Mouse (Mus musculus) layer of hippocampus, postnatal 36 days (tissue): ENCODE data around the gene Cryba2. TPM values are rescaled to one million over a fixed set of nuclear protein-coding genes. Genes with fewer than 3 reads are reported as not detected.

Experiments
- DNase-seq, 2 experiments: peaks; one replicate each; pipeline ENCODE4 v3.0.0; 2022
- total RNA-seq, 2 experiments: library from RNA; stranded (reverse); gene quantifications; 2 replicates each; pipeline ENCODE4 v1.2.3; 2021

Cryba2 gene
- total RNA-seq = not detected

- no peak for DNase-seq
These were observed at the start of gene Cryba2 for GRCm38 (mm10) chr1:74893134-74893855. Gene Cryba2, minus strand, starts transcription at chr1:74893143.

- no peak for DNase-seq
These were observed 48.9 kb upstream of the Cryba2 start for GRCm38 (mm10) chr1:74941651-74942360.

DNA sequence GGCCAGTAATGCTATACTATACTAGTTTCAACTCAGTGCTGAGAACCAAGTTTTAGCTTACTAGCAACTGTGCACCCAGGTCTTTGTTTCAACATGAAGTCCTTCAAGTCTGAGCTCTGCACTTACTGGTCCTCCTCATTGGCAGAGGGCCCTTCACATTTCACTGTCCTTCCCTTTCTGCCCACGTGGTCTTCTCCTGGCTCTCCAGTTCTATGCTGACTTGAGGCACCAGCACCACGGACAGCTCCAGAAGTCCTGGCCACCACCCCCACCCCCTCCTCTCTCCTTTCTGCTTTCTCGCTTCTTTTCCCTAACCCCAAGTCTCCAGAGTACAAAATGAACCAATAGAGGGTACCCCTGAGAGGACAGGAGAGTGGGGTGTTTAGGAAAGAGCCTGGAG is 46.8 kb upstream of the Cryba2 start:
- no peak for DNase-seq

GRCm38 (mm10) chr1:74936221-74936830 is 43.4 kb upstream of the Cryba2 start:
- DNase-seq = no peak

DNA sequence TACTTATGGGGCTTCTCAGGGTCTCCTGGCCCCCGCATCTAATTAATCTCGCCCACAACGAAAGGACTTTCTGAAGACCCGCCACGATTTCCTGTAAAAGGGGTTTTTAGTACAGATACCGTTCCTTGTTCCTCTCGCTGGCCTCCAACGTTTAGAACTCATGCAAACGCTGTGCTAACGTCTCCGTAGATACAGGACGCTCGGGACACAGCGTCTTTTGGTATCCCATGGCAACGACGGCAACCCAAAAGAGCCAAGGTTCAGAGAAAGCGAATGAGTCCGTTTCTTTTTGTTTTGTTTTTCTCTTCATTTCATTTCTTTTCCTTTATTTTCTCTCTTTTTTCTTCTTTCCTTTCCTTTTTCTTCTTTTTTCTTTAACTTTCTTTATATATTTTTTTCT is 42.5 kb upstream of the Cryba2 start, which contains the start of gene Cfap65:
Cfap65 (minus strand) TSS at position 198 of the 400 bp plus-strand sequence.
- DNase-seq = peak; percentile 54 to 60

GRCm38 (mm10) chr1:74927621-74928296 is 34.8 kb upstream of the Cryba2 start:
- DNase-seq = no peak

DNA sequence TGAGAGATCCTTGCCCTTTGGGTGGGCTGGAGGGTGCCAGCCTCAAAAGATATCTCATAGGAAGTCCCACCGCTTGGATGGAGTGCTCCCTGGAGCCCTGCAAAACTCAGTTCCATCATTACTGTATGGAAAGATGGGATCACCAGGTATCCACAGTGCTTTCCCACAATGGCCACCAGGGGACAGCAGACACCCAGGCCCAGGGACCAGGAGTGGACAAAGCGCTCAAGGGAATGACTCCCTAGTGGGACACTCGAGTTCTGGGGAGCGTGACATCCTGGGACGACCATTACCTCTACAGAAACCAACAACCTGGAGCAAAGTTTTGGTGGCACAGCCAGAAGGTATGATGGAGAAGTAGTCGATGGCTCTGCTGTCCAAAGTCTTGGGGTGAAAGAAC is 33.8 kb upstream of the Cryba2 start:
- DNase-seq = peak in 1 of 2 experiments; percentile 37

GRCm38 (mm10) chr1:74924464-74924863 is 31.5 kb upstream of the Cryba2 start:
- no peak for DNase-seq

DNA sequence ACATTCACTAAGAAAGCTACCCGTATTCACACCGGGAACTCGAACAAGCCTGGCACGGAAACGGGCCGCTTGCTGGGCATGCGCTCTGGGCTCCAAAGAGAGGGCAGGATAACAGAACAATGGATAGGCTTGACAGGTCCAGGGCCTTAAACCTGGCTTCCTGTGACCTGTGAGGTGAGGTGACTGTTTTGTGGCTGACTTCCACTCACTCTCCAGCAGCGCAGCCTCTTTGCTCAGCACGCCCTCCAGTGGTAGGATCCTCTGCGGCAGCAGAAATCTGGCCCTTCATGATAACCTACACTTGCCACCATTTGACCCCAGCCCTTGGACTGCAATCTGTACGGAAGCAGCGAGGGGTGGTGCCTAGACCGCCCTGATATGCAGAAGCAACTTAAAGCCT is 22.8 kb upstream of the Cryba2 start:
- no peak for DNase-seq

GRCm38 (mm10) chr1:74902191-74902590 is 9.2 kb upstream of the Cryba2 start:
- DNase-seq = no peak

- DNase-seq = peak in 1 of 2 experiments; percentile 58
These were observed 8.7 kb upstream of the Cryba2 start for GRCm38 (mm10) chr1:74901686-74902085.

DNA sequence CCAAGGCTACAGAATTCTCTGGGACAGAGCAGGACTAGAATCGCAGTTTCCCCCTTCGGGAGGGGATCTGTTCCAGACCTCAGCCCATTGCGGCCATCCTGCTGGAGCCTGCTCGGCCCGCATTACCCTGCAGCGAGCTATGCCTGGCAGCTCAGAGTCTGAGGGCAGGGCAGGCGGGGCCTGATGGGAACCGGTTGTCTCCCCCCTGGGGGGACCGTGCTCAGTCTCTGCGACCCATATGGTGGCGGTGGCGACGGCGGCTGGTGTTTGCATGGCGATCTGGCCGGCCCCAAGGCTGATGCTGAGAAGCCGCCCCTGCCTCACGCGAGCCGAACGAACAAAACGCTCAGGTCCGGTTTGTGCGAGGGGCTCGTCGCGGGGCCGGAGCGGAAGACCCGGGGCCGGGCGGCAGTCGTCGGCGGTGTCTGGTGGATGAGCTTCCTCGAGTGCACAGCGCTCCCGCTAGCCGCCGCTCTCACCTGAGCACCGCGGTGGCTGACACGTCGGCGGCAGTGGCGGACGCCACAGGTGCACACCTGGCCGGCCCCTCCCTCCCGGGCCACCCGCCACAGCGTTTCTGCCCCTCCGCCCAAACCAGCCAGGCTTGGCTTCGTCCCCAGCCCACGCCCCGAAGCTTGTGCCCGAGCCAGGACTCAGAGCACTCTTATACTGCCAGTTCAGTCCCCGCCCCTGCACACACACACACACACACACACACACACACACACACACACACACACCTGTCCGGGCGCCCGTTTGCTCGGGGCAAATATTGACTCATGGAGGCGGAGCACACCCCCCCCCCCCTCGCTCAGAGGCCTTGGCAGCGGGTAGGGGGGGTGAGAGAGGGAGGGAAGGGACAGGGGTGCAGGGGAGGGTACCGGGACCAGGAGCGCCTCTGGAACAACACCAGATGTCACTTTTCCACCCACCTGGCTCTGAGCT is 7.7 kb upstream of the Cryba2 start:
- DNase-seq = no peak

DNA sequence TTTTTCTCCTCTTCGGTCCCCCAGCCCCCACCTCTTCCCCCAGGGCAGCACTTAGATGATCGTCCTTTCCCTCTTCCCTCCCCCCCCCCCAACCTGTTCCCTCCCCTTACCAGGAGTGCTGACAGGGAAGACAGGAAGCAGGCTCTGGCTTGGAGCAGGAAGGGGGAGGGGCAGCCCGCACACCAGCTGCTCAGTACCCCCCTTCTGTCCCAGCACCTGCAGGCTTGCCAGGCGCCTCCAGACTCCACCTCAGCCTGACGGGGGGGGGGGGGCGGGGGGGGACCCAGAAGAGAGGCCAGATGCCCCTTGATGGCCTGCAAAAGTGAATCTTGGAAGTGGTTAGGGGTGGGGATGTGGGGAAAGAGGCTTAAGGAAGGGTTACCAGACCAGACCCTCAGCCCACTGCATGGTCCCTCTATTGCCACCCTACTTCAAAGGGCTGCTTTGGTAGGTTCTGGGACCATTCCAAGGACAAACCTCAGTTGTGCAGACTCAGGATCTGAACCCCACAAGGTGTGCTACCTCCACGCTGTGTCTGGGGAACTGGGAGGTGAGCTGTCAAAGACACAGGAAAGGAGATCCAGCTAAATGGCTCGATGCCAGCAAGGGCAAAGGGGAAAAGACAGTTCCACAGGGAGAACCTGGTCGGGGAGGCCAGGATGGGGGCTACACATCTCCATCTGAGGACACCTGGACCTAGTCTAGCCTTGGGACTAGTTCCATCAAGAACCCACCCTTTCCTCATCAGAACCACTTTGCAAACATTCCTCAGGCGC is 5.9 kb upstream of the Cryba2 start:
- DNase-seq = no peak

GRCm38 (mm10) chr1:74897976-74898375 is 5.0 kb upstream of the Cryba2 start:
- DNase-seq = no peak

DNA sequence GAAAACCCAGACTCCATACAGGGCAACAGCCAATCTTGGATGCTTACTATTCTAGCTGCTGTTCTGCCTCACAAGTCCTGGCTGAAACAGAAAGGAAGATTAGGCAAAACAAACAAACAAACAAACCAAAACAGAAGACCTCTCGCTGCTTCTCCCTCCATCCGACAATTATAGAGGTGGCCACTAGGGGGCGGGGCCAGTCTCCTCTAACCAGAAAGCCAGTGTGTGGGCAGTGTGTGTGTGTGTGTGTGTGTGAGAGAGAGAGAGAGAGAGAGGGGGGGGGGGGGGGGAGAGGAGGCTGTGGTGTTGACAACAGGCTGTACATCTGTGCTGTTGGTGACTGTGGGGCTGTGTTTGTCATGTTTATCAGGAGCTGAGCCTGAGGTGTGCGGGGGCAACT is 2.0 kb upstream of the Cryba2 start:
- peak; percentile 36 to 48 for DNase-seq

GRCm38 (mm10) chr1:74892351-74893133 is 401 bp downstream of the Cryba2 start:
- no peak for DNase-seq

DNA sequence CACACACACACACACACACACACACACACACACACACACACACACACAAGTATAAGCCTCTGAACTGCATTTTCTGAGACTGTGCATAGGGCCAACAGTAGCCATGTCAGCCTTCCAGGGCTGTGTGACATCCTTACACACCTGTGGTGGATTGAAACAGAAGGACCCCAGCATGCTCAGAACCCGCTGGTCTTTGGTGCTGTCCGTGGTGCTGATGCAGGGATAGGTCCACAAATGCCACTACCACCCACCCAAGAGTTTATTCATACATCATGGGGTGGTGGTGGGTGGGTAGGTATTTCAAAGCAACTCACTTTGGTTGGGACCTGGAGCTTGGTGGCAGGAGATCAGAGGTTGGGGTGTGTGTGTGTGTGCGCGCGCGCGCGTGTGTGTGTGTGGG is 1.4 kb downstream of the Cryba2 start:
- DNase-seq = no peak

- no peak for DNase-seq
These were observed 7.4 kb downstream of the Cryba2 start, which contains the start of gene Fev for GRCm38 (mm10) chr1:74885369-74886042. Gene Fev, minus strand, starts transcription at chr1:74885419.
